Mouse (Mus musculus) embryonic facial prominence, embryonic 13.5 days (tissue): Measurements from ENCODE around the gene Bloc1s5. TPM values are rescaled to one million over a fixed set of nuclear protein-coding genes. Genes with fewer than 3 reads are reported as not detected.
"Not testable (repeated sequence)": the region's sequence is repeated elsewhere in the genome, so short reads cannot be mapped to it uniquely, and the experiment has no call there.

Source experiments
- ATAC-seq: fragments of 200-750 bp; cut with Nextera tagmentation; 2 replicates; pipeline ENCODE4 v1.8.0; 2017; ENCODE audit warnings: low read depth; ENCODE audit not compliant: insufficient number of reproducible peaks, insufficient read depth, low FRiP score, low TSS enrichment
- H3K27ac ChIP-seq: fragments of 300-500 bp; sonication (generic); 2 replicates; pipeline ENCODE4 v1.5.1; 2015; ENCODE audit warnings: moderate library complexity, mild to moderate bottlenecking, inconsistent platforms
- H3K27me3 ChIP-seq: fragments of 300-500 bp; sonication (generic); 2 replicates; pipeline ENCODE4 v1.6.1; 2015; ENCODE audit warnings: mild to moderate bottlenecking, inconsistent platforms
- H3K36me3 ChIP-seq: fragments of 300-500 bp; sonication (generic); 2 replicates; pipeline ENCODE4 v1.6.1; 2015; ENCODE audit warnings: mild to moderate bottlenecking, inconsistent platforms
- H3K4me1 ChIP-seq: fragments of 300-500 bp; sonication (generic); 2 replicates; pipeline ENCODE4 v1.6.1; 2015; ENCODE audit warnings: inconsistent platforms
- H3K4me2 ChIP-seq: fragments of 300-500 bp; sonication (generic); 2 replicates; pipeline ENCODE4 v1.6.1; 2015; ENCODE audit warnings: moderate library complexity, mild to moderate bottlenecking, inconsistent platforms
- H3K4me3 ChIP-seq: fragments of 300-500 bp; sonication (generic); 2 replicates; pipeline ENCODE4 v1.5.1; 2015; ENCODE audit warnings: mild to moderate bottlenecking, inconsistent platforms
- H3K9ac ChIP-seq: fragments of 300-500 bp; sonication (generic); 2 replicates; pipeline ENCODE4 v1.6.1; 2015; ENCODE audit warnings: mild to moderate bottlenecking, inconsistent platforms
- H3K9me3 ChIP-seq: fragments of 300-500 bp; sonication (generic); 2 replicates; pipeline ENCODE4 v1.6.1; 2016; ENCODE audit warnings: inconsistent platforms
- WGBS: fragments of 180-500 bp; shearing (Covaris S2); methylation state at CpG from one replicate; pipeline ENCODE4 v1.1.7; 2015; ENCODE audit warnings: mixed read lengths; 5-methylcytosine and 5-hydroxymethylcytosine counted together
- polyA plus RNA-seq: library from polyadenylated mRNA; unstranded; fragments of >200 nt; fragmentation: Nextera tagmentation; extraction: Ambion mirVana; gene quantifications from 2 replicates; pipeline ENCODE4 v1.2.1, GENCODE M21; 2015

Bloc1s5 gene
- 22.2 and 22.5 TPM in 2 replicates for polyA plus RNA-seq

- WGBS: under 1% methylated on average over 44 of the region's 44 CpGs
- Histone ChIP-seq H3K9me3 (no peaks in the 10 kb centered on the region), H3K9ac (peak within 1 kb of the TSS; percentile 78), H3K4me3 (peak within 1 kb of the TSS; percentile 64), H3K27ac (peak within 1 kb of the TSS; percentile 84), H3K27me3 (no peaks in the 10 kb centered on the region), H3K4me2 (peak within 1 kb of the TSS; percentile 68), H3K4me1 (peaks cover 9% of the 10 kb centered on the region; the same call in 1 of the 2 replicates), H3K36me3 (peaks cover 8% of the 10 kb centered on the region; the same call in 1 of the 2 replicates)
- peak; percentile 89 for ATAC-seq
Observed at GRCm38 (mm10) chr13:38634800-38635269, at the start of gene Bloc1s5. Gene Bloc1s5, minus strand, starts transcription at chr13:38635109.

- ATAC-seq: no peak
- Histone ChIP-seq H3K4me3 (no peak overlapping the region), H3K9ac (no peak overlapping the region), H3K36me3 (no peaks in the 10 kb centered on the region), H3K27ac (no peak overlapping the region), H3K4me2 (no peak overlapping the region), H3K4me1 (no peaks in the 10 kb centered on the region), H3K27me3 (no peaks in the 10 kb centered on the region), H3K9me3 (no peaks in the 10 kb centered on the region)
- 53% methylated on average over 9 of the region's 9 CpGs for WGBS
Observed at GRCm38 (mm10) chr13:38672336-38672735, 37.4 kb upstream of the Bloc1s5 start.

- not testable (repeated sequence) for H3K4me1 ChIP-seq, H3K36me3 ChIP-seq, H3K4me3 ChIP-seq, H3K27me3 ChIP-seq, H3K27ac ChIP-seq, H3K9me3 ChIP-seq, ATAC-seq, H3K4me2 ChIP-seq, H3K9ac ChIP-seq
- WGBS: 89% methylated on average over 6 of the region's 6 CpGs
Observed at GRCm38 (mm10) chr13:38671451-38671850, 36.5 kb upstream of the Bloc1s5 start.

- Histone ChIP-seq H3K36me3 (no peaks in the 10 kb centered on the region), H3K9ac (no peak overlapping the region), H3K4me1 (no peaks in the 10 kb centered on the region), H3K9me3 (no peaks in the 10 kb centered on the region), H3K4me3 (no peak overlapping the region), H3K27me3 (no peaks in the 10 kb centered on the region), H3K27ac (no peak overlapping the region), H3K4me2 (no peak overlapping the region)
- ATAC-seq: no peak
Observed at GRCm38 (mm10) chr13:38670051-38670450, 35.1 kb upstream of the Bloc1s5 start.

- Histone ChIP-seq H3K27me3 (no peaks in the 10 kb centered on the region), H3K27ac (no peak overlapping the region), H3K4me2 (no peak overlapping the region), H3K9ac (no peak overlapping the region), H3K4me1 (no peaks in the 10 kb centered on the region), H3K36me3 (no peaks in the 10 kb centered on the region), H3K4me3 (no peak overlapping the region), H3K9me3 (no peaks in the 10 kb centered on the region)
- no peak for ATAC-seq
- 18% methylated on average over 2 of the region's 2 CpGs for WGBS
Observed at GRCm38 (mm10) chr13:38668514-38668913, 33.6 kb upstream of the Bloc1s5 start.

GRCm38 (mm10) chr13:38664753-38665152 is 29.8 kb upstream of the Bloc1s5 start:
- Histone ChIP-seq H3K9ac (no peak overlapping the region), H3K9me3 (no peaks in the 10 kb centered on the region), H3K27ac (no peak overlapping the region), H3K4me2 (no peak overlapping the region), H3K4me1 (no peaks in the 10 kb centered on the region), H3K4me3 (no peak overlapping the region), H3K27me3 (no peaks in the 10 kb centered on the region), H3K36me3 (no peaks in the 10 kb centered on the region)
- ATAC-seq: no peak
- 44% methylated on average over 1 of the region's 1 CpGs for WGBS

- no peak overlapping the region for H3K4me3 ChIP-seq
- WGBS: 89% methylated on average over 12 of the region's 12 CpGs
- H3K27ac ChIP-seq: no peak overlapping the region
- no peaks in the 10 kb centered on the region for H3K27me3 ChIP-seq
- no peak overlapping the region for H3K4me2 ChIP-seq
- H3K4me1 ChIP-seq: peaks cover 8% of the 10 kb centered on the region
- H3K9ac ChIP-seq: no peak overlapping the region
- peaks cover 19% of the 10 kb centered on the region for H3K36me3 ChIP-seq
- H3K9me3 ChIP-seq: no peaks in the 10 kb centered on the region
- no peak for ATAC-seq
Observed at GRCm38 (mm10) chr13:38659524-38660136, 24.7 kb upstream of the Bloc1s5 start.

GRCm38 (mm10) chr13:38658528-38659280 is 23.8 kb upstream of the Bloc1s5 start, which contains the start of gene Eef1e1:
Gene Eef1e1, minus strand, starts transcription at chr13:38659058.
- Histone ChIP-seq H3K4me1 (peaks cover 8% of the 10 kb centered on the region), H3K36me3 (peaks cover 28% of the 10 kb centered on the region), H3K4me3 (peak within 1 kb of the TSS; percentile 78), H3K27me3 (no peaks in the 10 kb centered on the region), H3K4me2 (peak within 1 kb of the TSS; percentile 61), H3K9ac (peak within 1 kb of the TSS; percentile 91), H3K27ac (peak within 1 kb of the TSS; percentile 86), H3K9me3 (no peaks in the 10 kb centered on the region)
- whole genome bisulfite sequencing: under 1% methylated on average over 59 of the region's 59 CpGs
- peak; percentile 97 for ATAC-seq

GRCm38 (mm10) chr13:38657865-38658264 is 23.0 kb upstream of the Bloc1s5 start:
- whole genome bisulfite sequencing: 20% methylated on average over 4 of the region's 4 CpGs
- Histone ChIP-seq H3K27ac (no peak overlapping the region), H3K27me3 (no peaks in the 10 kb centered on the region), H3K9me3 (no peaks in the 10 kb centered on the region), H3K4me2 (peak overlapping the region; percentile 61), H3K9ac (peak overlapping the region; percentile 91), H3K36me3 (peaks cover 37% of the 10 kb centered on the region), H3K4me3 (peak overlapping the region; percentile 78), H3K4me1 (peaks cover 8% of the 10 kb centered on the region)
- no peak for ATAC-seq

- H3K36me3 ChIP-seq: peaks cover 91% of the 10 kb centered on the region
- ATAC-seq: no peak
- H3K9ac ChIP-seq: no peak overlapping the region
- no peaks in the 10 kb centered on the region for H3K9me3 ChIP-seq
- no peak overlapping the region for H3K4me3 ChIP-seq
- H3K27ac ChIP-seq: no peak overlapping the region
- H3K4me2 ChIP-seq: no peak overlapping the region
- 91% methylated on average over 4 of the region's 4 CpGs for WGBS
- no peaks in the 10 kb centered on the region for H3K4me1 ChIP-seq
- H3K27me3 ChIP-seq: no peaks in the 10 kb centered on the region
Observed at GRCm38 (mm10) chr13:38650292-38650691, 15.4 kb upstream of the Bloc1s5 start.

- H3K9ac ChIP-seq: no peak overlapping the region
- 94% methylated on average over 4 of the region's 4 CpGs for WGBS
- no peak overlapping the region for H3K27ac ChIP-seq
- H3K36me3 ChIP-seq: peaks cover 91% of the 10 kb centered on the region
- no peaks in the 10 kb centered on the region for H3K4me1 ChIP-seq
- H3K4me3 ChIP-seq: no peak overlapping the region
- no peaks in the 10 kb centered on the region for H3K9me3 ChIP-seq
- H3K4me2 ChIP-seq: no peak overlapping the region
- ATAC-seq: no peak
- H3K27me3 ChIP-seq: no peaks in the 10 kb centered on the region
Observed at GRCm38 (mm10) chr13:38649069-38649468, 14.2 kb upstream of the Bloc1s5 start.

GRCm38 (mm10) chr13:38641414-38641813 is 6.5 kb upstream of the Bloc1s5 start:
- H3K9me3 ChIP-seq: 0 out of 2 replicates have a peak, but pooled peaks cover 3% of the 10 kb centered on the region
- WGBS: 88% methylated on average over 5 of the region's 5 CpGs
- H3K27me3 ChIP-seq: no peaks in the 10 kb centered on the region
- no peaks in the 10 kb centered on the region for H3K4me1 ChIP-seq
- H3K4me3 ChIP-seq: no peak overlapping the region
- ATAC-seq: no peak
- H3K9ac ChIP-seq: no peak overlapping the region
- no peak overlapping the region for H3K4me2 ChIP-seq
- H3K27ac ChIP-seq: no peak overlapping the region
- peaks cover 27% of the 10 kb centered on the region for H3K36me3 ChIP-seq
